Mouse (Mus musculus) midbrain, embryonic 16.5 days (tissue): ENCODE measurements around the gene Rexo1. TPM values are rescaled to one million over a fixed set of nuclear protein-coding genes. Genes with fewer than 3 reads are reported as not detected.
A peak's percentile ranks its signal among the peaks of the same experiment; 100 is the strongest.

ENCODE experiments used
- ATAC-seq: fragments of 200-750 bp; cut with Nextera tagmentation; 2 replicates; pipeline ENCODE4 v1.8.0; 2017; ENCODE audit warnings: moderate TSS enrichment
- H3K27ac ChIP-seq: fragments of 300-500 bp; sonication (generic); 2 replicates; pipeline ENCODE4 v1.5.1; 2014; ENCODE audit warnings: mild to moderate bottlenecking, low read length, mixed read lengths
- H3K27me3 ChIP-seq: fragments of 300-500 bp; sonication (generic); 2 replicates; pipeline ENCODE4 v1.6.1; 2014; ENCODE audit warnings: low read depth, low read length, mixed read lengths; ENCODE audit not compliant: control insufficient read depth, insufficient read depth
- H3K36me3 ChIP-seq: fragments of 300-500 bp; sonication (generic); 2 replicates; pipeline ENCODE4 v1.6.1; 2014; ENCODE audit warnings: mild to moderate bottlenecking, low read length, moderate library complexity, mixed read lengths; ENCODE audit not compliant: control insufficient read depth, insufficient read depth
- H3K4me1 ChIP-seq: fragments of 300-500 bp; sonication (generic); 2 replicates; pipeline ENCODE4 v1.6.1; 2014; ENCODE audit warnings: mild to moderate bottlenecking, low read length, mixed read lengths; ENCODE audit not compliant: control insufficient read depth, insufficient read depth
- H3K4me2 ChIP-seq: fragments of 300-500 bp; sonication (generic); 2 replicates; pipeline ENCODE4 v1.6.1; 2014; ENCODE audit warnings: mild to moderate bottlenecking, low read length, mixed read lengths
- H3K4me3 ChIP-seq: fragments of 300-500 bp; sonication (generic); 2 replicates; pipeline ENCODE4 v1.5.1; 2014; ENCODE audit warnings: low read depth, mild to moderate bottlenecking, low read length, moderate library complexity, mixed read lengths
- H3K9ac ChIP-seq: fragments of 300-500 bp; sonication (generic); 2 replicates; pipeline ENCODE4 v1.6.1; 2014; ENCODE audit warnings: low read depth, low read length, mixed read lengths
- H3K9me3 ChIP-seq: fragments of 300-500 bp; sonication (generic); replicated peaks from 2 replicates; pipeline ENCODE4 v1.6.1; 2014; ENCODE audit warnings: mild to moderate bottlenecking, low read length, mixed read lengths; ENCODE audit not compliant: control insufficient read depth, poor library complexity, severe bottlenecking
- WGBS: fragments of 180-500 bp; shearing (Covaris S2); extraction: QIAGEN DNeasy Blood & Tissue Kit; methylation state at CpG from one replicate; pipeline ENCODE4 v1.1.7; 2014; 5-methylcytosine and 5-hydroxymethylcytosine counted together
- polyA plus RNA-seq: library from polyadenylated mRNA; unstranded; fragments of >200 nt; fragmentation: Nextera tagmentation; extraction: Ambion mirVana; gene quantifications from 2 replicates; pipeline ENCODE4 v1.2.1, GENCODE M21; 2015

Gene Rexo1
- polyA plus RNA-seq, 1 experiment from 2014 or later: 27.6 TPM

GRCm38 (mm10) chr10:80586407-80587304 is 25.3 kb upstream of the Rexo1 start:
- peak overlapping the region; percentile 23; the same call in 1 of the 2 replicates for H3K27ac ChIP-seq
- no peaks in the 10 kb centered on the region for H3K27me3 ChIP-seq
- H3K4me3 ChIP-seq: no peak overlapping the region
- H3K9me3 ChIP-seq: no peaks in the 10 kb centered on the region
- peaks cover 8% of the 10 kb centered on the region for H3K36me3 ChIP-seq
- 95% methylated on average over 43 of the region's 51 CpGs for WGBS
- ATAC-seq: no peak
- H3K4me1 ChIP-seq: peaks cover 17% of the 10 kb centered on the region
- 0 out of 2 replicates have a peak overlapping the region, but pooled peaks have one; percentile 11 for H3K9ac ChIP-seq
- no peak overlapping the region for H3K4me2 ChIP-seq

- 95% methylated on average over 8 of the region's 8 CpGs for WGBS
- no peaks in the 10 kb centered on the region for H3K9me3 ChIP-seq
- H3K36me3 ChIP-seq: peaks cover 8% of the 10 kb centered on the region
- peaks cover 17% of the 10 kb centered on the region for H3K4me1 ChIP-seq
- 0 out of 2 replicates have a peak overlapping the region, but pooled peaks have one; percentile 3 for H3K9ac ChIP-seq
- no peak overlapping the region for H3K4me3 ChIP-seq
- H3K27ac ChIP-seq: no peak overlapping the region
- H3K4me2 ChIP-seq: no peak overlapping the region
- no peak for ATAC-seq
- no peaks in the 10 kb centered on the region for H3K27me3 ChIP-seq
Observed at GRCm38 (mm10) chr10:80585581-80585980, 24.2 kb upstream of the Rexo1 start.

- H3K4me3 ChIP-seq: no peak overlapping the region
- H3K36me3 ChIP-seq: peaks cover 8% of the 10 kb centered on the region
- 72% methylated on average over 12 of the region's 12 CpGs for WGBS
- no peak for ATAC-seq
- H3K9ac ChIP-seq: 0 out of 2 replicates have a peak overlapping the region, but pooled peaks have one; percentile 3
- no peaks in the 10 kb centered on the region for H3K27me3 ChIP-seq
- H3K9me3 ChIP-seq: no peaks in the 10 kb centered on the region
- no peak overlapping the region for H3K27ac ChIP-seq
- H3K4me2 ChIP-seq: no peak overlapping the region
- H3K4me1 ChIP-seq: peaks cover 17% of the 10 kb centered on the region
Observed at GRCm38 (mm10) chr10:80584642-80585552, 23.5 kb upstream of the Rexo1 start.

DNA sequence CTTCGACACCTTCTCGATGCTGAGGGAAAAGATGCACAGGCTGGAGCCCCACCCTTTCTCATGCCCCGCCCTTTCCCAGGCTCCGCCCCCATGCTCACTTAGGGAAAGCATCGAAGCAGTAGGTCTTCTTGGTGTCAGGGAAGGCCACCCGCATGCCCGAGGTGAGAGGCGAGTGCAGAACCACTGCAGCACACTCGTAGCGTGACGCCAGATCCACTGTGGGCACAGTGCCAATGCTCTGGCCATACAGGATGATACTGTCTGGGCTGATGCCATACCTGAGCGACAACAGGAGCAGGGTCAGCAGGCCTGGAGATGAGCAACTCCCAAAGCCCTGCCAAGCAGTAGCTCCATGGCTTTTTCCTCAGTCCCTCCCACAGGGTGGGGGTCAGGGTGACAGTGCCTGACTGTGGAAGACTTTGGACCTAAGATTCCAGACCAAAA is 22.7 kb upstream of the Rexo1 start:
- Histone ChIP-seq H3K27ac (no peak overlapping the region), H3K4me2 (no peak overlapping the region), H3K4me3 (no peak overlapping the region), H3K4me1 (peaks cover 13% of the 10 kb centered on the region), H3K27me3 (no peaks in the 10 kb centered on the region), H3K9ac (no peak overlapping the region), H3K36me3 (peaks cover 8% of the 10 kb centered on the region), H3K9me3 (no peaks in the 10 kb centered on the region)
- 65% methylated on average over 12 of the region's 12 CpGs for WGBS
- ATAC-seq: no peak

- Histone ChIP-seq H3K27me3 (no peaks in the 10 kb centered on the region), H3K9me3 (no peaks in the 10 kb centered on the region), H3K27ac (no peak overlapping the region), H3K36me3 (peaks cover 8% of the 10 kb centered on the region), H3K9ac (no peak overlapping the region), H3K4me1 (0 out of 2 replicates have a peak, but pooled peaks cover 3% of the 10 kb centered on the region), H3K4me2 (no peak overlapping the region), H3K4me3 (no peak overlapping the region)
- ATAC-seq: no peak
- 84% methylated on average over 5 of the region's 5 CpGs for WGBS
Observed at GRCm38 (mm10) chr10:80583047-80583446, 21.7 kb upstream of the Rexo1 start.

DNA sequence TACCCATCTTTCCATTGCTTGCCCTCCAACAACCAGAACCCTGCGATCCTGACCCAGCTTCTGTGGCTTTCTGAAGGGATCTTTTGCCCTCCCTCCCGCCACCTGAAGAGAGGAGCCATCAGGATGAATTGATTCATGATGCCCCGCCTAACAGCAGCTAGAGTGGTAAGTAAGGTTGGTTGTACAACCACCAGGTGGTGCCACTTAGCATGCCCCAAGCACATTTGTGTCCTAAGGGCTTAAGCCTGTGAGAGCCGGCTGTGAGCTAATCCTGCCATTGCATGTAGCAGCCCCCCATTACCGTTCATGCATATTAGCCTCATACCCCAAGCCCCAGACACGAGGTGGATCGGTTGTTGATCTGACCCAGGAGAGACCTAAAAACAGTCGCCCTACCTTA is 17.6 kb upstream of the Rexo1 start:
- Histone ChIP-seq H3K27ac (no peak overlapping the region), H3K9me3 (no peaks in the 10 kb centered on the region), H3K9ac (no peak overlapping the region), H3K36me3 (no peaks in the 10 kb centered on the region), H3K27me3 (no peaks in the 10 kb centered on the region), H3K4me1 (peaks cover 19% of the 10 kb centered on the region), H3K4me2 (no peak overlapping the region), H3K4me3 (no peak overlapping the region)
- no peak for ATAC-seq
- 6% methylated on average over 8 of the region's 8 CpGs for WGBS

GRCm38 (mm10) chr10:80578131-80578750 is 16.9 kb upstream of the Rexo1 start:
- peak overlapping the region; percentile 87 for H3K9ac ChIP-seq
- no peaks in the 10 kb centered on the region for H3K27me3 ChIP-seq
- H3K27ac ChIP-seq: peak overlapping the region; percentile 86
- WGBS: under 1% methylated on average over 29 of the region's 29 CpGs
- H3K4me3 ChIP-seq: peak overlapping the region; percentile 83
- H3K4me1 ChIP-seq: peaks cover 22% of the 10 kb centered on the region
- H3K4me2 ChIP-seq: peak overlapping the region; percentile 88
- no peaks in the 10 kb centered on the region for H3K9me3 ChIP-seq
- peak; percentile 12; the same call in 1 of the 2 replicates for ATAC-seq
- no peaks in the 10 kb centered on the region for H3K36me3 ChIP-seq

GRCm38 (mm10) chr10:80577195-80578130 is 16.1 kb upstream of the Rexo1 start, which contains the start of gene Klf16:
Gene Klf16, minus strand, starts transcription at chr10:80577321.
- WGBS: 0% methylated on average over 45 of the region's 97 CpGs
- Histone ChIP-seq H3K36me3 (no peaks in the 10 kb centered on the region), H3K4me1 (peaks cover 22% of the 10 kb centered on the region), H3K9me3 (no peaks in the 10 kb centered on the region), H3K27ac (peak within 1 kb of the TSS; percentile 86), H3K4me2 (peak within 1 kb of the TSS; percentile 88), H3K9ac (peak within 1 kb of the TSS; percentile 87), H3K4me3 (peak within 1 kb of the TSS; percentile 83), H3K27me3 (no peaks in the 10 kb centered on the region)
- peak; percentile 71 for ATAC-seq
